Mouse (Mus musculus) gastrocnemius, postnatal 14 days (tissue): Measurements from ENCODE around the gene Cenpa. TPM values are rescaled to one million over a fixed set of nuclear protein-coding genes. Genes with fewer than 3 reads are reported as not detected.
"Not testable (repeated sequence)": the region's sequence is repeated elsewhere in the genome, so short reads cannot be mapped to it uniquely, and the experiment has no call there.

Experiments used
- DNase-seq: peaks from one replicate; pipeline ENCODE4 v3.0.0; 2021; ENCODE audit warnings: mixed read lengths
- intact Hi-C: fragments of 180-260 bp; cut with DNase I; formaldehyde crosslinking; loops from one replicate; pipeline ENCODE4 v1.15.1; 2025; ENCODE audit warnings: low total_unique reads
- total RNA-seq, 2 experiments: library from RNA; stranded (reverse); gene quantifications; 2 replicates each; pipeline ENCODE4 v1.2.3; 2021

Gene Cenpa
- total RNA-seq, 2 experiments from 2014 or later, result 7.0 to 10.2 TPM

GRCm38 (mm10) chr5:30670091-30670490, 3.5 kb downstream of the Cenpa start:
- intact Hi-C loops, result no loop called here
- no peak for DNase-seq

- no peak for DNase-seq
- intact Hi-C loops, result no loop called here
Observed at GRCm38 (mm10) chr5:30674001-30674400, 7.4 kb downstream of the Cenpa start.

- intact Hi-C loops, result no loop called here
- DNase-seq, result no peak
Observed at GRCm38 (mm10) chr5:30676800-30677199, 10.2 kb downstream of the Cenpa start.

GRCm38 (mm10) chr5:30678069-30678468, 11.5 kb downstream of the Cenpa start:
- intact Hi-C loops, DNase-seq: not testable (repeated sequence)

GRCm38 (mm10) chr5:30678722-30679296, 12.2 kb downstream of the Cenpa start:
- no peak for DNase-seq
- intact Hi-C loops, result no loop called here

GRCm38 (mm10) chr5:30679593-30679992, 13.0 kb downstream of the Cenpa start:
- DNase-seq, result no peak
- intact Hi-C loops, result no loop called here

GRCm38 (mm10) chr5:30681970-30682369, 15.4 kb downstream of the Cenpa start:
- intact Hi-C loops, result no loop called here
- no peak for DNase-seq

GRCm38 (mm10) chr5:30682967-30683600, 16.5 kb downstream of the Cenpa start:
- intact Hi-C loops, result no loop called here
- no peak for DNase-seq

- no peak for DNase-seq
- intact Hi-C loops, result no loop called here
Observed at GRCm38 (mm10) chr5:30683993-30684392, 17.4 kb downstream of the Cenpa start.

GRCm38 (mm10) chr5:30686781-30687180, 20.2 kb downstream of the Cenpa start:
- intact Hi-C loops, result no loop called here
- DNase-seq, result no peak

GRCm38 (mm10) chr5:30700361-30701000, 33.9 kb downstream of the Cenpa start:
- intact Hi-C loops, result no loop called here
- no peak for DNase-seq

- DNase-seq, intact Hi-C loops: not testable (repeated sequence)
Observed at GRCm38 (mm10) chr5:30701373-30701772, 34.8 kb downstream of the Cenpa start.

- intact Hi-C loops, result no loop called here
- DNase-seq, result no peak
Observed at GRCm38 (mm10) chr5:30701866-30702265, 35.3 kb downstream of the Cenpa start.

GRCm38 (mm10) chr5:30709744-30710383, 43.3 kb downstream of the Cenpa start:
- peak; percentile 59 for DNase-seq
- intact Hi-C loops, result loop anchor here (2.0 to 5.0 kb wide), 2 partner anchors 65 to 87 kb away; no protein-coding TSS in a partner anchor

- DNase-seq, result no peak
- intact Hi-C loops, result no loop called here
Observed at GRCm38 (mm10) chr5:30710486-30710885, 43.9 kb downstream of the Cenpa start.

- intact Hi-C loops, result no loop called here
- peak; percentile 70 for DNase-seq
Observed at GRCm38 (mm10) chr5:30711147-30712001, 44.8 kb downstream of the Cenpa start, which contains the start of gene Dpysl5. Gene Dpysl5, plus strand, starts transcription at chr5:30711564.

- no peak for DNase-seq
- intact Hi-C loops, result no loop called here
Observed at GRCm38 (mm10) chr5:30712002-30712390, 45.4 kb downstream of the Cenpa start.

GRCm38 (mm10) chr5:30712441-30713298, 46.1 kb downstream of the Cenpa start:
- peak; percentile 15 for DNase-seq

GRCm38 (mm10) chr5:30713299-30713675, 46.7 kb downstream of the Cenpa start:
- intact Hi-C loops, result no loop called here

More at GRCm38 (mm10) chr5:30712441-30713298, 46.1 kb downstream of the Cenpa start:
- intact Hi-C loops, result no loop called here

More at GRCm38 (mm10) chr5:30713299-30713675, 46.7 kb downstream of the Cenpa start:
- DNase-seq, result no peak
